Mouse (Mus musculus): ENCODE measurements around the gene Tpbpa.
A peak's percentile ranks its signal among the peaks of the same experiment; 100 is the strongest.
"Not testable (repeated sequence)": the region's sequence is repeated elsewhere in the genome, so short reads cannot be mapped to it uniquely, and the experiment has no call there.

Gene Tpbpa

DNA sequence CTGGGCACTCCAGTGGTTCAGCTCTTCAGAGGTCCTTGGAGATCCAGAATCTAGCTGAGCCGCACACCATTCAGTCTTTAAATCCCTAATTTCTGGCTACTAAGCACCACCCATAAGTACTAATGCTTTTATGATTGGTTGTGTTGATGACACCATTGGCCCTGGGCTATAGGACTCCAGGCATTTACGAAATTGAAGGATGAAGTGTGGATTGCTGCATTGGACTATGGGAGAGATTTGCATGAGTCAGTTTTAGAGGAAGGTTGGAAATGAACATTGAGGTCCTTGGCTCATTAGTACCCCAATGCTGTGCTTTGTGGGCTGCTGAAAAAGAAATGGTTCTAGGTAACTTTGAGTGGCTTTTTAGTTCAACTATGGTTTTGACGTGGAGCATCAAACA is at the start of gene Tpbpa:
TSS of gene Tpbpa (minus strand) at position 101 of the 400 bp plus-strand sequence.
- DNase-seq (ENCODE audit: low read depth, low spot score): not testable (repeated sequence)

GRCm38 (mm10) chr13:60986915-60987314 is 45.1 kb upstream of the Tpbpa start:
- not testable (repeated sequence) for DNase-seq (ENCODE audit: low read depth, low spot score)

- peak; percentile 25 for DNase-seq (ENCODE audit: low read depth, low spot score)
These were observed 30.5 kb upstream of the Tpbpa start for GRCm38 (mm10) chr13:60972319-60972718.

GRCm38 (mm10) chr13:60963985-60964384 is 22.2 kb upstream of the Tpbpa start:
- DNase-seq (ENCODE audit: low read depth, low spot score): not testable (repeated sequence)

- DNase-seq (ENCODE audit: low read depth, low spot score): no peak
These were observed 19.9 kb upstream of the Tpbpa start for GRCm38 (mm10) chr13:60961706-60962105.

DNA sequence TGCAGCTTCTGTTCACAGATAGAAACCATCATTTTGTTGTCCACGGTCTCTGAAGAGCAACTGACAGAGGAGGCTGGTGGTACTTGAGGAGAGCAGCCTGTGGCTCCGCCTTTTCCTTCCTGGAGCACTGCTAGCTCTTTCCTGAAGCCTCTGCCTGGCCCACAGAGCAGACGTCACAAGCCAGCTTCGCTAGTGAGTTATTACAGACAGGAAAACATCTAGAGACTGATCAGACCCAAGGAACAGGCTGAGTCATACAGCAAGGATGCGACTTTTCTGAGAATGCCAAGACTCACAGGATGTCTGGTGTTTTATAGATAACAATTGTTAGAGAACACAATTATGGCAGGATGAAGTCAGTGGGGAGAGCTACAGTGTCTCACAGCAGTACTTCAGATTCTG is 5.3 kb downstream of the Tpbpa start, which contains the start of the genes Gm49391 and Ctla2a:
TSS of gene Gm49391 (minus strand) at position 72 of the 402 bp plus-strand sequence.
TSS of gene Ctla2a (minus strand) at position 126 of the 402 bp plus-strand sequence.
- DNase-seq (ENCODE audit: low read depth, low spot score): no peak

- not testable (repeated sequence) for DNase-seq (ENCODE audit: low read depth, low spot score)
These were observed 6.3 kb downstream of the Tpbpa start, which contains the start of gene Gm49393 for GRCm38 (mm10) chr13:60935490-60935889. Gm49393 (minus strand) TSS chr13:60935590.

GRCm38 (mm10) chr13:60904780-60905179 is 37.0 kb downstream of the Tpbpa start, which contains the start of gene Tpbpb:
Tpbpb (minus strand) TSS chr13:60904880.
- not testable (repeated sequence) for DNase-seq (ENCODE audit: low read depth, low spot score)

DNA sequence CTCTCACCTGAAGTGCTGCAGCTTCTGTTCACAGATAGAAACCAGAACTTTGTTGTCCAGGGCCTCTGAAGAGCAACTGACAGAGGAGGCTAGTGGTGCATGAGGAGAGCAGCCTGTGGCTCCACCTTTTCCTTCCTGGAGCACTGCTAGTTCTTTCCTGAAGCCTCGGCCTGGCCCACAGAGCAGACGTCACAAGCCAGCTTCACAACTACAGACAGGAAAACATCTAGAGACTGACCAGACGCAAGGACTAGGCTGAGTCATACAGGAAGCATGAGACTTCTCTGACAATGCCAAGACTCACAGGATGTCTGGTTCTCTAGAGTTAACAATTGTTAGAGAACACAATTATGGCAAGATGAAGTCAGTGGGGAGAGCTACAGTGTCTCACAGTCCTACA is 44.5 kb downstream of the Tpbpa start, which contains the start of gene Ctla2b:
TSS of gene Ctla2b (minus strand) at position 120 of the 400 bp plus-strand sequence.
- DNase-seq (ENCODE audit: low read depth, low spot score): no peak

DNA sequence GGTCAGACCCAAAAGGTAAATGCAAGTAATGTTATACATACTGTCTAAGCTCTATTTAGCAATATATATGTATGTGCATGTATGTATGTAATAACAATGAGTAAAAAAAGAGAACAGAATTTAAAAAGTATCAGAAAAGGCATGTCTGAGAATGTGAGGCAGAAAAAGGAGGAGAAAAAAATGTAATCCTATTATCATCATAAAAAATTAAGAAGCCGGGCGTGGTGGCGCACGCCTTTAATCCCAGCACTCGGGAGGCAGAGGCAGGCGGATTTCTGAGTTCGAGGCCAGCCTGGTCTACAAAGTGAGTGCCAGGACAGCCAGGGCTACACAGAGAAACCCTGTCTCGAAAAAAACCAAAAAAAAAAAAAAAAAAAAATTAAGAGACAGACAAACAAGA is 45.0 kb downstream of the Tpbpa start, which contains the start of gene Gm49392:
TSS of gene Gm49392 (minus strand) at position 101 of the 400 bp plus-strand sequence.
- not testable (repeated sequence) for DNase-seq (ENCODE audit: low read depth, low spot score)

- DNase-seq (ENCODE audit: low read depth, low spot score): no peak
These were observed 46.2 kb downstream of the Tpbpa start for GRCm38 (mm10) chr13:60895406-60896160.

- no peak for DNase-seq (ENCODE audit: low read depth, low spot score)
These were observed 49.5 kb downstream of the Tpbpa start for GRCm38 (mm10) chr13:60892301-60892700.

Data from ZHBTc4 (cell line).